Mouse (Mus musculus) activated CD4-positive, CD25-positive, alpha-beta regulatory T cell, adult 4 months (primary cell): Measurements from ENCODE around the gene Clstn1. TPM values are rescaled to one million over a fixed set of nuclear protein-coding genes. Genes with fewer than 3 reads are reported as not detected.
A peak's percentile ranks its signal among the peaks of the same experiment; 100 is the strongest.
"Not testable (repeated sequence)": the region's sequence is repeated elsewhere in the genome, so short reads cannot be mapped to it uniquely, and the experiment has no call there.

Experiments used
- ATAC-seq: one replicate; pipeline ENCODE4 v1.8.0; 2017
- polyA plus RNA-seq, 2 experiments: library from polyadenylated mRNA; unstranded; fragments of 100-300 nt; shearing (Covaris generic); gene quantifications; one replicate each; pipeline ENCODE4 v1.2.1; 2017

Gene Clstn1
- polyA plus RNA-seq, 2 experiments from 2014 or later, result 4.8 to 4.9 TPM

GRCm38 (mm10) chr4:149600130-149600529 is 13.9 kb downstream of the Clstn1 start:
- ATAC-seq, result no peak

GRCm38 (mm10) chr4:149601484-149601883 is 15.2 kb downstream of the Clstn1 start:
- ATAC-seq, result no peak

DNA sequence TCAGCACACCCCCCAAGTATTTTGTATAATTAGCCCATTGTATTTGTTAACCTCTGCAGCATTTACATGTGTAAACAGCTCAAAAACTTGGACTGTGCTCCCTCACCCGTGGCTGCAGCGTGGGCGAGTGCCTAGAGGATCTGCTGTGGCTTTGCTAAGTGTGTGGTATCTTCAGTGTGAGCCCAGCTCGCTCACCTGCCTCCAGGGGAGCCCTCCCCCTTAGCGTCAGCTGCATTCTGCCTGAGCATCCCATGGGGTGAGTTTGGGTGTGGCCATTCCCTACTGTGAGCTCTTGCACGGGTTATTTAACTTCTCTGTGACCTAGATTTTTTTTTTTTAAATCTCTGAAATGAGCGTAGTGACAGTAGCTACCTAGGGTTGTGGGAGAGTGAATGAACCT is 16.0 kb downstream of the Clstn1 start:
- no peak for ATAC-seq

- ATAC-seq, result no peak
Measured at GRCm38 (mm10) chr4:149603860-149604259, 17.6 kb downstream of the Clstn1 start.

DNA sequence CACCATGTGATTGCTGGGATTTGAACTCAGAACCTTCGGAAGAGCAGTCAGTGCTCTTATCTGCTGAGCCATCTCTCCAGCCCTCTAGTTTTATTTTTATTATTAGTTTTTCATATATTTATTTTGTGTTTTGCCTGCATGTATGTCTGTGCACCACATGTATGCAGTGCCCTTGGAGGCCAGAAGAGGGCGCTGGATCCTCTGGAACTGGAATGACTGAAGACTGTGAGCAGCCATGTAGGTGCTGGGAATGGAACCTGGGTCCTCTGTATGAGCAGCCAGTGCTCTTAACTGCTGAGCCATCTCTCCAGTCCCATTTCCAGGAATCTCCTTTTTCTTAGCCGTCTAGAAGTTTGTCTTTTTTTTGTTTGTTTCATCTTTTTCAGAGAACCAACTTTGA is 18.2 kb downstream of the Clstn1 start:
- no peak for ATAC-seq

- ATAC-seq, result no peak
Measured at GRCm38 (mm10) chr4:149606056-149606455, 19.8 kb downstream of the Clstn1 start.

GRCm38 (mm10) chr4:149606766-149607358 is 20.6 kb downstream of the Clstn1 start:
- ATAC-seq, result no peak

DNA sequence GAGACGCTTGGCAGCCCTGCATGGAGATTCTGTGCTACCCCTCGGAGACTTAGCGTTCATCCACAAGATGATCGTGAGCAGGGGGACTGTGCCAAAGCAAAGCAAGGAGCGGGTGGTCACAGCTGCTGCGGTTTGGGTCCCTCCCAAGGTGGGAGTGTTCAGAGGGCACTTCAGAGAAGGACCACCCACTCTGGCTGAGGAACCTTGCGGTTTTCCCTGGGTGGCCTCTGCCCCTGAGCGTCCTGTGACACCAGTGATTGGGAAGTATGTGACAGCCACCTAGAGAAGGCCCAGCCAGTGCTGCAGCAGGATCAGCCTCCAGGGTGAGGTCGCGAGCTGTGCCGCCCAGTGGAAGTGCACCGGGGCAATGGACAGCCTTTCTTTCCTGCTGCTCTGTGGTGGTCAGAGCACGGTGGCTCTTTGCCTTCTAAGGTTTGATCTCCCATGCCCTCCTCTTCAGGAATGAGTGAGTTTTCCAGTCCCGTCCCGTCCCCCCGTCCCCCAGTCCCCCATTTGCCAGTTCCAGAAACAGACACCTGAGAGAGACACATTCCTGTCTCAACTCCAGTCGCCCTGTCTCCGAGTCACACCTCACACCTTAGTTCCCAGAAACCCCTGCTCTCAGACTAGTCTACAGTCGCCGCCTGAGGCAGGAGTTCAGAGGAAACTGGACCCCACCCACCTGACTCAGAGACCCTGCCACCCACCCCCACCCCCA is 21.5 kb downstream of the Clstn1 start:
- no peak for ATAC-seq

DNA sequence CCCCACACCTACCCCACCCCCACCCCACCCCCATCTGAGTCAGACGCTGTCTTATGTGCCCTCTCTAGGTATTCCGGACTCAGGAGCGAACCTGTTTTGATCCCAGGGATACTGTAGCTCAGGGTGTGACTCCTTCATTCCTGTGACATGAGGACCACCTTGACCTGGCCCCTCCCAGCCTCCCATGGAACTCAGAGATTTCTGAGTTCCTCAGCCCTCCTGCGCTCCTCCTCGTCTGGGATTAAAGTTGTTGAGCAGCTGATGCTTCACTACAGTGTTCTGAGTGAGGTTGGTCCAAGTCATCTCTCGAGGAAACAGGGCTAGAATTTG is 22.0 kb downstream of the Clstn1 start:
- no peak for ATAC-seq

DNA sequence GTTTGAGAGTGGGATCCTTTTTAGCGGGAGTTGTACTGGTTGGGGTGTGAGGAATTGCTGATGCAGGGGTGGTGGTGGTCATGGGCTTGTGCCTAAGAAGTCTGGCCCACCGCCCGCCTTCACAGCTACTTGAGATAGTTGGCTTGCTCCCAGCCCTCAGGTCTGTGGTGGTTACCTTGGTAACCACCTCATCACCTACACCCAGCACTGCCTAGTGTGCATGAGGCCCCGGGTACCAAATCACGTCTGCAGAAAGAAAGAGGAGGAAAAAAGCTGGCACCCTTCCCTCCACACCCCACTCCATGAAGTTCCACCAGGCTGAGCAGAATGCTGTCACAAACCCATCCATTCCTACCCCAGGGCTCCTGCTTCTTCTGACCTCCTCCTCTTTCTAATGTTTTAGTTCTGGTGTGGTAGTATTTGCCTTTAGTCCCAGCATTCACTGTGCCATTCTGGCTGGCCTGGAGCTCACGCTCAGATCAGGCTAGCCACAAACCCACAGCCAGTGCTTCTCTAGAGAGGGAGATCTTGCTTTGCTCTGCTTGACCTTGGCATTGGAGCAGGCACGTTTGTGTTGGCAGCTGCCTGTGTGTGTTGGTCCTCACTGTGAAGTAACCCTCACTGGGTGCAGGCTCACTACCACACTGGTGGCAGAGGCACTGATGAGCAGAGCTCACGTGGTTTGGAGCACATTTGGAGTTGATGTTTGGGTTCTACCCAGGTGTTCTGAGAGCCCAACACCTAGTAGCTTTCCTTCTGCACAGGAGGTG is 23.2 kb downstream of the Clstn1 start:
- no peak for ATAC-seq

DNA sequence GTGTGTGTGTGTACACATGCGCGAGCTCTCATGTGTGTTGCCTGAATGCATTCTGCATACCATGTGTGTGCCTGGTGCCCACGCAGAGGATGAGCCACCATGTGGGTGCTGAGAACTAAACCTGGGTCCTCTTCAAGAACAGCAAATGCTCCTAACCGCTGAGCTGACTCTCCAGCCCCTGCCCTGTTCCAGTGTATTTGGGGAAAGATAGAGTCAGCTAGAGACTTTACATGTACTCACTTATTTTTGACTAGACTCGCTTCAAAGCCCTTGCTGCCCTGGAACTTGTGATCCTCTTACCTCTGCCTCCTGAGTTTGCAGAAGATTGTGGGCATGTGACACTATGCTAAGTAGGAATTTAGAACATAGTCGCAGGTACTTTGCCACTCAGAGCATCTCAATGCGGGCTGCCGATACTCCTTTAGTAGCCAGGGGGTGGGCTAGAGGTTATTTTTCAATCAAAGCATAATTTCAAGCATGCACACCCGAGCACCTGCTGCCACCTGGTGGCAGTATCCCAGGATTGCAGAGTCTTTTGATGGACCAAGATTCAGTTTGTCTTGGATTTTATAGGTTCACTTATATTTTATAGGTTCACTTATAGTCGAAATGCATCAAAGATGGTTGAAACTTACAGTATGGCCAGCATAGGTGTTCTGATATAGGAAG is 25.2 kb downstream of the Clstn1 start:
- no peak for ATAC-seq

DNA sequence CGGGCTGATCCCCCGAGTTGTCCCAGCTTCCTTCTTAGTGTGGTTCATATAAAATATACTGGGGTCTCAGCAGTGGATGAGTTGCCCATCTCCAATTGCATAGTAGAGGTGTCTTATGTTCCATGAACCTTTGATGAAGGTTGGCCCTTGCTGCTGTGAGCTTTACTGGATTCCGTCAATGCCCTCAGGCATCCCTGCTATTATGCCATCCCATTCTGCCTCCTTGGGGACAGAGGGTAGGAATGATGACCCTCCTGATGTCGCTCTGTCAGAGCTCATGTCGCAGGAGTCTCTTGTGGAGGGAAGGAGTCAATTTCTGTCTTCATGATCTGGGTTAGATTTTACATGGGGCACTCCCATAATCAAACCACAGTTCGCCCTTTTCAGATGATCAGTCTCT is 27.2 kb downstream of the Clstn1 start:
- ATAC-seq, result not testable (repeated sequence)

- no peak for ATAC-seq
Measured at GRCm38 (mm10) chr4:149614869-149615268, 28.6 kb downstream of the Clstn1 start.

GRCm38 (mm10) chr4:149616999-149617398 is 30.7 kb downstream of the Clstn1 start:
- ATAC-seq, result not testable (repeated sequence)

DNA sequence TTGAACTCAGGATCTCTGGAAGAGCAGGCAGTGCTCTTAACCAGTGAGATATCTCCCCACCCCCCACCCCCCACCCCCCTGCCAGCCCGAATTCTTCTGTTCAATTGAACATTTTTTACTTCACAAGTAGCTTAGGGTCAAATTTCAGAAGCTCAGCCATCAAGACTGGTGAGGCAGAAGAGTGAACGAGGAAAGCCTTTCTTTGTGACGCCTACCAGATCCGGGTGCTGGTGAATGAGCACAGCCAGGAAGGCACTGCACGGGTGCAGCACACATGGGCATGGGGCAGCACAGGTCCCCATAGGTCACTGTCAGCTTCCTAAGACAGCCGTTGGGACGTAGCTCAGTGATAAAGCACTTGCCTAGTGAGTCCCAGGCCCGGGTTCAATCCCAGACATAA is 33.7 kb downstream of the Clstn1 start:
- ATAC-seq, result no peak

DNA sequence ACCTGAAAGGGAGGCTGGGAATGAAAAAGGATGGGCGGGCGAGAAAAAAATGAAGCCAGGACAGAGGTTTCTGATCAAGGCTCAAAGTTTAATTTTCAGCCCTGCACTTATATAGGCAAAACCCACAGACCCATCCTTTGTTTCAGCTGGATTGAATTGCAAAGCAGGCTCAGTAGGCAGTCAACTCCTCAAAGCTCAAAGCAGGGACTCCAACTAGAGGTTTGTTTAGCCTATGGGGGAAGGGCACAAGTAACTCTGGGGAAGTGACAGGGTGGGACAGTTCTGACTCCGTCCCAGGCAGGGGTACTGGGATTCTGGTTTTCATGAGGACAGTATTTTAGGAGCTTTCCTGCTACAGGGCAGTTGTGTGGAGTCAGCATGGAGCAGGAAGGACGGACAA is 35.0 kb downstream of the Clstn1 start:
- ATAC-seq, result no peak

GRCm38 (mm10) chr4:149623711-149624110 is 37.4 kb downstream of the Clstn1 start:
- no peak for ATAC-seq

GRCm38 (mm10) chr4:149626809-149627208 is 40.5 kb downstream of the Clstn1 start:
- ATAC-seq, result no peak

GRCm38 (mm10) chr4:149628372-149628771 is 42.1 kb downstream of the Clstn1 start:
- ATAC-seq, result peak; percentile 54

GRCm38 (mm10) chr4:149628810-149629209 is 42.5 kb downstream of the Clstn1 start:
- no peak for ATAC-seq

DNA sequence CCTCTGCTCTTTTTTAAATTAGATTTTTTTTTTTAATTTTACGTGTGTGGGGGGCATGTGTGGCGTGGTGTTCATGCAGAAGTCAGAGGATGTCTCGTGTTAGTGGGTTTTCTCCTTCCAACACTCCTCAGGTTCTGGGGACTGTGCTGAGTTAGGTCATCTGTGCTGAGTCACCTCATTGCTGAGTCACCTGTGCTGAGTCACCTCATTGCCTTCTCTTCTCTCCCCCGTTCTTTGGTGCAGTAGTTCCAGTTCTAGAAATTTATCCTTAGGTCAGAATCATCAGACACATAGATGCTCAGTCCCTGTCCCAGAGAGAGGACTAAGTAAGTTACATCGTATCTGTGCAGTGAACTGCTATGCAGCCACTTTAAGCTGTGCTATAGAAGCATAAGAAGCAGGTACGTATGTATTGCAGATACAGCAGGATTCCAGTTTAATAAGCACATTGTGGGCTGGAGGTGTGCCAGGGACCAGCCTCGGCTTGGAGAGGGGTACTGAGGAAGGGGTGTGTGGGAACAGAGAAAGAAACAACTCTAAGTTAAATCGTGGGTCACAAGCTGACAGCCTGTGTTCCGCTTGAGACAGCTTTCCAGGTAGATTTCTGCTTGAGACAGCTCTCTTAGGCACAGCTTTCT is 46.5 kb downstream of the Clstn1 start:
- ATAC-seq, result no peak

- ATAC-seq, result no peak
Measured at GRCm38 (mm10) chr4:149634157-149634556, 47.9 kb downstream of the Clstn1 start.

- no peak for ATAC-seq
Measured at GRCm38 (mm10) chr4:149634966-149635365, 48.7 kb downstream of the Clstn1 start.
